Mouse (Mus musculus): ENCODE results near the gene Gpkow. TPM values are rescaled to one million over a fixed set of nuclear protein-coding genes. Genes with fewer than 3 reads are reported as not detected.

Gpkow gene
- 10 to 100 TPM; 33.2 to 34.0 TPM for total RNA-seq (2021)

- peak; percentile 83 to 95 for DNase-seq (ENCODE audit: low spot score in 2 of 2)
- intact Hi-C loops (cut with DNase I) = no loop called here
These were observed at the start of gene Gpkow for GRCm38 (mm10) chrX:7696954-7697381. Gpkow (plus strand) TSS chrX:7697131.

DNA sequence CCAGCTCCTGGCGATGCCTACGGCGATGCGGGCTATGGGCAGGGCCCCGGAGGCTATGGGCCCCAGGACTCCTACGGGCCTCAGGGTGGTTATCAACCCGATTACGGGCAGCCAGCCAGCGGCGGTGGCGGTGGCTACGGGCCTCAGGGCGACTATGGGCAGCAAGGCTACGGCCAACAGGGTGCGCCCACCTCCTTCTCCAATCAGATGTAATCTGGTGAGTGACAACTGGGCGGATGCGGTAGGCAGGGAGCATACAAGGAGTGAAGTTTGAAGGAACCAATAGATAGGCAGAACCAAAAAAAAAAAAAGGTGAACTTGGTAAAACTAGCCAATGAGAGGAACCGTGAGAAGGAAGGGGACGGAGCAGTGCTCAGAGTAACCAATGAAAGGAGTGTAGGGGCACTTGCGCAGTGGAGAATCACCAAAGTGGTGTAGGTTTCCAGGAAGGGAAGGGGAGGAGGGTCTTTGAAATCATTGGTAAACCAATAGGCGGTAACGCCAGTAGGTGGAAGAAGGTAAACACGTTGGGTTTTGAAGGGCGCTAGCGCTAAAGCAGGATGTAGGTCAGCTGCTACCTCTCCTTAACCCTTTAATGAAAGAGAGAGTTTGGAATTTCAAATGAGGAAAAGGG is 48.1 kb upstream of the Gpkow start:
- peak in 1 of 2 experiments; percentile 77 for DNase-seq (ENCODE audit: low spot score in 2 of 2)
- intact Hi-C loops (cut with DNase I) = no loop called here

GRCm38 (mm10) chrX:7657221-7657639 is 39.7 kb upstream of the Gpkow start, which contains the start of gene Prickle3:
Prickle3 (plus strand) TSS chrX:7657260.
- DNase-seq (ENCODE audit: low spot score in 2 of 2) = no peak
- intact Hi-C loops (cut with DNase I) = no loop called here

DNA sequence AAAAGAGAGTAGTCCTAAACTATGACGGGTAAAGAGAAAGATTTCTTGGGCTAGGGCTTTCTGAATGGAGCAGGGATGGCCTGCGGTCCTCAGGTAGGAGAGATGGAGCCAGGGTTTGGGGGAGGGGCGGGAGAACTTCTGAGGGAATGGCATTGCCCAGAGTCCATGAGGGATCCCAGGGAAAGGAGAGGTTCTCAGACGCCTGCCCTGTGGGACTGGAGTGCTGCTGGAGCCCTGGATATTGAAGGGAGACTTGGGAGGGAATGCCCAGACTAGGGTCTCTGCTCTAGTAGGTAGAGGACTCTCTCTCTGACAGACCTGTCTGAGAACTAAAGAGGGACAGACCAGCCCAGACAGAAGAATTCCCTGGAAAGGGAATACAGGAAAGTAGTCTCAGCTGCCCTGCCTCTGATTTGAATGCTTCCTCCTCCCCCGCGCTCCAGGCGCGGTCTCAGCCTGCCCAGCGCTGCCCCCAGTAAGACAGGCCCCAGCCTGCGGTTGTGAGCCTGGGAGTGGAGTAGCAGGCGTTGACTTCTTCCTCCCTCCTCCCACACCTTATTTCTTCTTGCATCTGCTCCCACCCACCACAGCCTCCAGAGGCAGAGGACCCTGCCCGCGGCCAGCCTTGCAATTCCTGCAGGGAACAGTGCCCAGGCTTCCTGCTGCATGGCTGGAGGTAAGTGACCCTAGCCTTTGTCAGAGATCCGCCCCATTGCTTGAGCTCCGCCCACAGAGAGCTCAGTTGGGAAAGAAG is 38.7 kb upstream of the Gpkow start:
- no peak for DNase-seq (ENCODE audit: low spot score in 2 of 2)
- intact Hi-C loops (cut with DNase I) = no loop called here

GRCm38 (mm10) chrX:7658785-7659589 is 37.9 kb upstream of the Gpkow start:
- intact Hi-C loops (cut with DNase I) = no loop called here
- no peak for DNase-seq (ENCODE audit: low spot score in 2 of 2)

GRCm38 (mm10) chrX:7661086-7661485 is 35.8 kb upstream of the Gpkow start:
- DNase-seq (ENCODE audit: low spot score in 2 of 2) = no peak
- intact Hi-C loops (cut with DNase I) = no loop called here

DNA sequence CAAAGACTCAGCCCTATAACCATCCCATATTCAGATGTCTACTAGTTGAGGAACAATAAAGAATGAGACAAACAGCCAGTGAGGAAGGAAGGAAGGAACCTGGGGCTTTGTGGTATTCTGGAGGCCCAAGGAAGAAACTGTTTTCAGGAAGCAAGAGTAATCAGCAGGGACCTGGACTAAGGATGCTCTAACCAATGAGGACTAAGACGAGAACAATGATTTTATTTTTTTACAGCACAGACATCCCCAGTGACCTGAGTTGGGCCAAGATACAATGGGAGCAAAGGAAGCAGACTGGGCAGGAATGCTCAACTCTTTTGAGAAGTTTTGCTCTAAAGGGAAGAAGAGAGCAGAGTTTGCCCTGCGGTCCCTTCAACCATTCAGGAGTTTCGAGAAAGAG is 34.0 kb upstream of the Gpkow start:
- intact Hi-C loops (cut with DNase I) = no loop called here
- DNase-seq (ENCODE audit: low spot score in 2 of 2) = no peak

- no peak for DNase-seq (ENCODE audit: low spot score in 2 of 2)
- intact Hi-C loops (cut with DNase I) = no loop called here
These were observed 32.1 kb upstream of the Gpkow start for GRCm38 (mm10) chrX:7664791-7665190.

DNA sequence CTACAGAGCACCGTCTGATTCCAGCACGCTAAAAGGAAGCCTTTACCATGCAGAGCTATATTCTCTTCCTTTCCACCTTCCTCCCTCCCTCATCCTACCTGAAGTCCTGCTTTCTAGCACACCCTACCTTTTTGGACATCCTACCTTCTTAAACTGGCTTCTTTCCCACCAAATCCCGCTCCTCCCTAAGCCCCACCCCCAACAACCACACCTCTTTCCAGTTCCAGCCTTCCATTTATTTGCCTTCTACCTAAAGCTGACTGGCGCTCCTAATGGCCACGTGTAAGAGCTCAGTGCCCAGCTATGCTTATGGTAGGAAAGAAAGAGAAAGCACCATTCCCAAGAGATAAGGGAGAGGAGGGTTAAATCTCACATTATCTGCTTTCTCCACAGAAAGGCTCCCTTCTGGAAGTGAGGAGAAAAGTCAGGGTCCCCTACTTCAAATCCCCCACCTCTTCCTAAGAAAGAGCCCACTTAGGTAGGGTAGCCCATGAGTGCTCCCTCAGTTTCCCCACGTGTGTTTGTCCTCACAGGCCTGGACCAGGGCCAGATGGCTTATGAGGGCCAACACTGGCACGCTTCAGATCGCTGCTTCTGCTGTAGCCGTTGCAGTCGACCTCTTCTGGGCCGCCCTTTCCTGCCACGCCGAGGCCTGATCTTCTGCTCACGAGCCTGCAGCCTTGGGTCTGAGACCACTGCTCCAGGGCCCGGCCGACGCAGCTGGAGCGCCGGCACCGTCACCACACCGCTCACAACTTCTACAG is 31.0 kb upstream of the Gpkow start:
- no peak for DNase-seq (ENCODE audit: low spot score in 2 of 2)
- intact Hi-C loops (cut with DNase I) = no loop called here

DNA sequence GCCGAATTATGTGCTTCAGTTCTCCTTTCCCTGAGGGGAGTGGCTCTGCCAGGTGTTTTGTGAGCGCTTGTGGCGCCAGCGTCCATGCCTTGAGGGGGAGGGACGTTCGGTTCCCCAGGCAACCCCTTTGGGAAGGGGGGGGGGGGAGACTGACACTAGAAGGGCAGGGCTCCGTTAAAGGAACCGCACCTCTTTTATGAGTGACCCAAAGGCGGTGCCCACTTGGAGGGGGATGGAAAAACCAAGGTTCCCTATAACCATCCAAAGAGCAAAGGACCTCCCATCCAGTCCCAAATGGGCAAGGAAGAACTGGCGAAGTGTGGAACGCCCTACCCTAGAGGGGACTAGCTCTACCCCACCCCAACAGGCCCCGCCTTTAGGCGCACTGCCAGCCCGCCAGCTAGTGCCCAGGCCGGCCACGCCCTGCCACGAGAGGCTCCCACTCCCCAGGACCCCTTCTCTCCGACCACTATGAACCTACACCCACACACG is 26.5 kb upstream of the Gpkow start:
- DNase-seq (ENCODE audit: low spot score in 2 of 2) = peak in 1 of 2 experiments; percentile 26
- intact Hi-C loops (cut with DNase I) = loop anchor here (10.0 kb wide), 1 partner anchor 356 kb away; the partner anchor contains the start of gene Clcn5

- intact Hi-C loops (cut with DNase I) = loop anchor here (10.0 kb wide), 1 partner anchor 356 kb away; the partner anchor contains the start of gene Clcn5
- no peak for DNase-seq (ENCODE audit: low spot score in 2 of 2)
These were observed 25.9 kb upstream of the Gpkow start, which contains the start of gene Plp2 for GRCm38 (mm10) chrX:7670921-7671623. Plp2 (minus strand) TSS chrX:7671390.

GRCm38 (mm10) chrX:7672739-7673138 is 24.2 kb upstream of the Gpkow start:
- intact Hi-C loops (cut with DNase I) = loop anchor here (10.0 kb wide), 1 partner anchor 358 kb away; the partner anchor contains the start of gene Clcn5
- DNase-seq (ENCODE audit: low spot score in 2 of 2) = no peak

- intact Hi-C loops (cut with DNase I) = loop anchor here (10.0 kb wide), 1 partner anchor 359 kb away; the partner anchor contains the start of gene Clcn5
- no peak for DNase-seq (ENCODE audit: low spot score in 2 of 2)
These were observed 23.2 kb upstream of the Gpkow start for GRCm38 (mm10) chrX:7673578-7674281.

DNA sequence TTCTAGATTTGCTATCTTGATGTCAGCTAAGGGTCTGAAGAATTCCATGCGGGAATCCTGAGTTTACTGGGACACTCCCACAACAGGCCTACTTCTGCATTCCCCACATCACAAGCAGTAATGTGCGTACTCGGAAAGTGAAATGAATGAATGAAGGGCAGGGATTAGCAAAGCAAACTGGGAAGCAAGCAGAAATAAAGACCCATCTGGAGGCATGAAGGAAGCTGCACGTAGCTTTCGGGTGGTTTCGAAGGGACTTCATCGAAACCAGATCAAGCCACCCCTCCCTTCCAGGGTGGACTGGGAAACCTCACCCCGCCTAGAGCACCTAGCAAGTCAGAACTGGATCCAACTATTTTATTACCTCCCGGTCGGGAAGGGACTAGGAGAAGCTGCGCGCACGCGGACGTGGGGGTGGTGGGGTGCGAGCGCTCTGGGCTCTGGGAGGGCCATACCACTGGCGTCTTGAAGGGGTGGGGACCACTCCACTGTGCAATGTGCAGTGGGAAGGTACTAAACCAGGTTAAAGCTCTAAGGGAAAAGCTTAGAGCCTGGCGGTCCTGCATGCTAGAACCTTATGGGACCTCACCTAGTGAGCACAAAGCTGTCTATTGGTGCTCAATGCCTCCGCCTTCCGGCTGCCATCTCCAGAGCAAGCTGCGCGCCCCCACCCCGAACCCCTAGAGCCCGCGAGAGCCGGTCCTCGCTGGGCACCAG is 22.5 kb upstream of the Gpkow start:
- DNase-seq (ENCODE audit: low spot score in 2 of 2) = no peak
- intact Hi-C loops (cut with DNase I) = loop anchor here (10.0 kb wide), 1 partner anchor 360 kb away; the partner anchor contains the start of gene Clcn5

GRCm38 (mm10) chrX:7675001-7675380 is 21.9 kb upstream of the Gpkow start:
- intact Hi-C loops (cut with DNase I) = loop anchor here (10.0 kb wide), 1 partner anchor 360 kb away; the partner anchor contains the start of gene Clcn5
- DNase-seq (ENCODE audit: low spot score in 2 of 2) = no peak

DNA sequence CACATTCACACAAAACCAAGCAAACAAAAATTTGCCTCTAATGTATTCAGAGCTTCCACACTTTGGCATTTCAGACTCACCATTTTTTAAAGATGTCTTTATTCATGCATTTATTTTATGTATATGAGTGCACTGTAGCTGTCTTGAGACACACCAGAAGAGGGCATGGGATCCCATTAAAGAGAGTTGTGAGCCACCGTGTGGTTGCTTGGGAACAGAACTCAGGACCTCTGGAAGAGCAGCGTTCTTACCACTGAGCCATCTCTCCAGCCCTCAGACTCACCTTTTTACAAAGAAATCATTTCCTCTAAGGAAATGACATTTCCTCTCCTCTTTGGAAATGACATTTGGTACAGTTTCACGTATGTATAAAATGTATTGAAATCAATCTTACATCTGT is 17.9 kb upstream of the Gpkow start:
- intact Hi-C loops (cut with DNase I) = loop anchor here (10.0 kb wide), 1 partner anchor 364 kb away; the partner anchor contains the start of gene Clcn5
- DNase-seq (ENCODE audit: low spot score in 2 of 2) = no peak
